Mouse (Mus musculus): ENCODE results near the gene Ryr3. TPM values are rescaled to one million over a fixed set of nuclear protein-coding genes. Genes with fewer than 3 reads are reported as not detected.

Gene Ryr3
- polyA plus RNA-seq, 1 experiment from 2014 or later, result 0.01 TPM

GRCm38 (mm10) chr2:113178047-113178446 is 38.8 kb downstream of the Ryr3 start:
- Histone ChIP-seq H3K9me3 (replicated peaks) (no peaks in the 10 kb centered on the region), H3K4me1 (no peaks in the 10 kb centered on the region), H3K27me3 (replicated peaks) (no peaks in the 10 kb centered on the region), H3K9ac (no peak overlapping the region), H3K4me3 (no peak overlapping the region), H3K4me2 (no peak overlapping the region), H3K27ac (no peak overlapping the region), H3K36me3 (no peaks in the 10 kb centered on the region)
- ATAC-seq, result no peak

DNA sequence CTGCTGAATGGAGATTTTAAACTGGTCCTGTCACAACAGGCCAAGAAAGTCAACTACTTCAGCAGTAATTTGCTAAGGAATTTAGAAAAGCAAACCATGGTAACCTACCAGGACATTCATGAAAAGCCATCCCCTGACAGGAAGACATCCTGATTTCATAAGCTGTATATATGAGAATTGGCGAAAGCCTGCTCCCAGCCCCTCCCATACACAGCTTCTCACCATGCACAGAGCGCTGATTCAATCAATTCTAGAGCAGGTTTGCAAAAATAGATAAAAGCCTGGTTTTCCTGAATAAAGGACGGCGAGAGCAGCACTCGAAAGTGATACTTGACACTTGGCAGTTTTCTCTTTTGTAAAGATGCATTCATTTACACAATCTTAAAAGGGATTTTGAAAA is 40.6 kb downstream of the Ryr3 start:
- H3K4me2 ChIP-seq, result no peak overlapping the region
- no peak overlapping the region for H3K4me3 ChIP-seq
- H3K27me3 ChIP-seq (replicated peaks), result no peaks in the 10 kb centered on the region
- ATAC-seq, result no peak
- no peak overlapping the region for H3K27ac ChIP-seq
- H3K36me3 ChIP-seq, result no peaks in the 10 kb centered on the region
- no peaks in the 10 kb centered on the region for H3K9me3 ChIP-seq (replicated peaks)
- no peak overlapping the region for H3K9ac ChIP-seq
- no peaks in the 10 kb centered on the region for H3K4me1 ChIP-seq
- 73% methylated on average over 5 of the region's 5 CpGs for WGBS (ENCODE audit: insufficient replicate concordance)

DNA sequence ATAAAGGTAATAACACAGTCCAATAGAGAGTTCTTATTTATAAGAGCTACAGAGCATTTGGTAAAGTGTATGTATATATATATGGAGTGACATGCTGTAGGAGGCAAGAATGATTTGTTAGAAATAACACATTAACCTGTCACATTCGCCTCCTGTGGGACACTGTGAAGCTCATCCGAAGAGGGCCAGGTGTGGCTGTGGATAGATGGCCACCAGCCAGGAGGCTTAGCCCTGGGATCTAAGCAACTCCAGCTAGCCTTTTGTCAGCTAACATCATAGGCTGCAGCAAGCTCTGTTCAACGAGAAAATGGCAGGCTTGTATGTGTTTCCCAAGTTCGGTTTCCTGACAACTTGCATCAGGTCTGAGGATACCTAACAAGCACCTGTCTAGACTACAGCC is 48.8 kb downstream of the Ryr3 start:
- Histone ChIP-seq H3K4me3 (no peak overlapping the region), H3K4me2 (no peak overlapping the region), H3K27me3 (replicated peaks) (no peaks in the 10 kb centered on the region), H3K4me1 (no peaks in the 10 kb centered on the region), H3K9ac (no peak overlapping the region), H3K36me3 (no peaks in the 10 kb centered on the region), H3K27ac (no peak overlapping the region), H3K9me3 (replicated peaks) (no peaks in the 10 kb centered on the region)
- 72% methylated on average over 4 of the region's 4 CpGs for WGBS (ENCODE audit: insufficient replicate concordance)
- ATAC-seq, result no peak

DNA sequence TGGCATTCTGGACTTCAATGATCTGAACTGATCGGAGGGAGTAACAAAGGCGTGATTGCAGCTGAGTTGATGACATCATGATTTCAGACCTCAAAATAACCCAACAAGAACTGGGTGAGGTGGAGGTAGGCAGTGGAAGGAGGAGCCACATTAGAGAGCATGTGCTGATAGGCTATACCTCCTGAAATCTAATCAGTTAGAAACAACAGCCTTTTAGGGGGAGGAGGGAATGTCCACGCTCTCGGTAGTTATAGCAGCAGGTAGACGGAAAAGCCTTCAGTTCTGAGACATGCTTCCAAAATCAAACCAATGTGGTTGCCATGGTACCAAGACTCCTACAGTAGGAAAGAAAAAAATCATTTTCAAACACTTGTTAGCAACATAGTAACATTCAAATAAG is 55.4 kb downstream of the Ryr3 start:
- H3K27me3 ChIP-seq (replicated peaks), result no peaks in the 10 kb centered on the region
- no peak overlapping the region for H3K27ac ChIP-seq
- H3K36me3 ChIP-seq, result no peaks in the 10 kb centered on the region
- H3K4me3 ChIP-seq, result no peak overlapping the region
- no peak overlapping the region for H3K9ac ChIP-seq
- no peak for ATAC-seq
- H3K4me2 ChIP-seq, result no peak overlapping the region
- H3K4me1 ChIP-seq, result no peaks in the 10 kb centered on the region
- WGBS (ENCODE audit: insufficient replicate concordance), result 77% methylated on average over 5 of the region's 5 CpGs
- no peaks in the 10 kb centered on the region for H3K9me3 ChIP-seq (replicated peaks)

GRCm38 (mm10) chr2:113137766-113138165 is 79.1 kb downstream of the Ryr3 start:
- H3K4me3 ChIP-seq, result no peak overlapping the region
- H3K9ac ChIP-seq, result no peak overlapping the region
- no peaks in the 10 kb centered on the region for H3K36me3 ChIP-seq
- H3K9me3 ChIP-seq (replicated peaks), result 0 out of 2 replicates have a peak, but pooled peaks cover 5% of the 10 kb centered on the region
- 65% methylated on average over 3 of the region's 3 CpGs for WGBS (ENCODE audit: insufficient replicate concordance)
- no peak for ATAC-seq
- no peaks in the 10 kb centered on the region for H3K27me3 ChIP-seq (replicated peaks)
- no peaks in the 10 kb centered on the region for H3K4me1 ChIP-seq
- no peak overlapping the region for H3K27ac ChIP-seq
- no peak overlapping the region for H3K4me2 ChIP-seq

GRCm38 (mm10) chr2:113123476-113123875 is 93.4 kb downstream of the Ryr3 start:
- no peaks in the 10 kb centered on the region for H3K36me3 ChIP-seq
- H3K27ac ChIP-seq, result no peak overlapping the region
- no peak for ATAC-seq
- no peaks in the 10 kb centered on the region for H3K4me1 ChIP-seq
- H3K9me3 ChIP-seq (replicated peaks), result no peaks in the 10 kb centered on the region
- H3K27me3 ChIP-seq (replicated peaks), result no peaks in the 10 kb centered on the region
- no peak overlapping the region for H3K4me2 ChIP-seq
- WGBS (ENCODE audit: insufficient replicate concordance), result 28% methylated on average over 1 of the region's 1 CpGs
- H3K9ac ChIP-seq, result no peak overlapping the region
- no peak overlapping the region for H3K4me3 ChIP-seq

DNA sequence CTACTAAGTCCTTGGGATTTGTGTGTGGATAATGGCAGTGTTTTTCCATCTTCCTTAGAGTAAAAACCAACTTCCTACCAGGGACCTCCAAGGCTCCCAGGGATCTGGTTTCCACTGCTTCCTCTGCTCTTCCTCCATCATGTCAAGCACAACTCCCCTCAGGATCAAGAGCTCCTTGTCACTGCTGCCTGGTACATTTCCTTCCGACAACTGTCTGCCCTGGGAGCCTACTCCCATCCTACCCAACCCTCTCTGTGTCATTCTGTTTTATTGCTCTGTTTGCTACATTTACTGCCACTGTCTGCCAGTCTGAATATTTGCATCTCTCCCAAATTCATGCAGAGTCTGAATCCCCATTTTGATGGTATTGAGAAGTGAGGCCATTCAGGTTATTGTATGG is 97.8 kb downstream of the Ryr3 start:
- no peak overlapping the region for H3K4me3 ChIP-seq
- no peaks in the 10 kb centered on the region for H3K9me3 ChIP-seq (replicated peaks)
- no peaks in the 10 kb centered on the region for H3K27me3 ChIP-seq (replicated peaks)
- no peaks in the 10 kb centered on the region for H3K4me1 ChIP-seq
- H3K4me2 ChIP-seq, result no peak overlapping the region
- H3K36me3 ChIP-seq, result no peaks in the 10 kb centered on the region
- H3K9ac ChIP-seq, result no peak overlapping the region
- 46% methylated on average over 1 of the region's 1 CpGs for WGBS (ENCODE audit: insufficient replicate concordance)
- no peak overlapping the region for H3K27ac ChIP-seq
- ATAC-seq, result no peak

- 77% methylated on average over 2 of the region's 2 CpGs for WGBS (ENCODE audit: insufficient replicate concordance)
- Histone ChIP-seq H3K4me2 (no peak overlapping the region), H3K36me3 (no peaks in the 10 kb centered on the region), H3K27me3 (replicated peaks) (no peaks in the 10 kb centered on the region), H3K9ac (no peak overlapping the region), H3K9me3 (replicated peaks) (no peaks in the 10 kb centered on the region), H3K4me3 (no peak overlapping the region), H3K4me1 (no peaks in the 10 kb centered on the region), H3K27ac (no peak overlapping the region)
- no peak for ATAC-seq
Observed at GRCm38 (mm10) chr2:113116788-113117187, 100.1 kb downstream of the Ryr3 start.

DNA sequence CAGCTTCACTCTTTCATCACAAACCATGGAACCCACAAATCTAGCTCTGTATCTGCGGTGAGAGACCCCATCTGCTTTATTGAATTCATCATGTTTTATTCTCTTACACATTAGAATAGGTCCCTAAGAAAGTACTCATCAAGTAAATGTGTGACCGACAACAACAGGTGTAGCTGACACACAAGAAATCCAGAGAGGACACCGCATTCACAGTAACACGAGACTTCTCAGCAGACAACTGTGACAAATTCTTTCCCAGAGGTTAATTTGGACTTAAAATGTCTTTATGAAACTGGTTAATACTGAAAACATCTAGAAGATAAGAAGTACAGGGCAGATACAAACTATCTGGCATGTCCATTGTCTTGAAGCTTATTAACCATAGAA is 101.0 kb downstream of the Ryr3 start:
- no peaks in the 10 kb centered on the region for H3K36me3 ChIP-seq
- H3K27ac ChIP-seq, result no peak overlapping the region
- H3K4me3 ChIP-seq, result no peak overlapping the region
- H3K27me3 ChIP-seq (replicated peaks), result no peaks in the 10 kb centered on the region
- H3K9me3 ChIP-seq (replicated peaks), result no peaks in the 10 kb centered on the region
- H3K4me1 ChIP-seq, result no peaks in the 10 kb centered on the region
- no peak overlapping the region for H3K4me2 ChIP-seq
- H3K9ac ChIP-seq, result no peak overlapping the region
- no peak for ATAC-seq
- 80% methylated on average over 4 of the region's 4 CpGs for WGBS (ENCODE audit: insufficient replicate concordance)

DNA sequence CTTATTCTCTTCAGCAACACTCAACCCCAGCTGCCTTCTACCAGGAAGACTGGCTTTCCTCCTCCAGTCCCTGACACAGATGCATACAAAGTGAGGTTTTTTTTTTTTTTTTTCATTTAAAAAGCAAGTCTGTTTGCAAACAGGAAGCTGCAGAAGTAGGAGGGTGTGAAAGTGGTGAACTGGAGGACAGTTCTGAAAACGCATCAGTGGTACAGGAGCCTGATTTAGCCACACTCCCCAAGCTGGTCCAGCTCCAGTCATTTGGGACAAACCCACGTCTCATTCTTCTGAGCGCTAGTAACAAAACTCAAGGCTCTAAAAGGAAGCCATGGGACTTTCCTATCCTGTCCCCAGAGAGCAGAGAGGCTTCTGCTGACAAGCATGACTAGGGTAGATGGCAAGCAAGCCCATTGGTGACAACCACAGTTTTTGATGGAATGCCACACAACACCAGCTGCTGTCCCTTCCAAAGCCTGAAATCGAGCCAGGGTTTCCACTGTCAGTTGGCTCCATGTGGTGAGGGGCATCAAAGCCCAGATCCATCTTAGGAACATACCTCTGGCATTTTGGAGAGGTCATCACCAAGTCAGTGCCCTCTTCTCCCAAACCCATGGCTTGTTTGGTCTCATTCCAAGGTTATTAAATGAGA is 101.5 kb downstream of the Ryr3 start:
- 66% methylated on average over 4 of the region's 4 CpGs for WGBS (ENCODE audit: insufficient replicate concordance)
- Histone ChIP-seq H3K9me3 (replicated peaks) (no peaks in the 10 kb centered on the region), H3K4me2 (no peak overlapping the region), H3K27ac (no peak overlapping the region), H3K36me3 (no peaks in the 10 kb centered on the region), H3K4me1 (no peaks in the 10 kb centered on the region), H3K4me3 (no peak overlapping the region), H3K27me3 (replicated peaks) (no peaks in the 10 kb centered on the region), H3K9ac (no peak overlapping the region)
- no peak for ATAC-seq

GRCm38 (mm10) chr2:113104609-113105008 is 112.3 kb downstream of the Ryr3 start:
- WGBS (ENCODE audit: insufficient replicate concordance), result 64% methylated on average over 6 of the region's 6 CpGs
- Histone ChIP-seq H3K27ac (no peak overlapping the region), H3K9ac (no peak overlapping the region), H3K4me3 (no peak overlapping the region), H3K9me3 (replicated peaks) (no peaks in the 10 kb centered on the region), H3K36me3 (no peaks in the 10 kb centered on the region), H3K4me1 (no peaks in the 10 kb centered on the region), H3K4me2 (no peak overlapping the region), H3K27me3 (replicated peaks) (no peaks in the 10 kb centered on the region)
- ATAC-seq, result no peak

GRCm38 (mm10) chr2:113095184-113095583 is 121.7 kb downstream of the Ryr3 start:
- ATAC-seq, result no peak
- H3K9me3 ChIP-seq (replicated peaks), result 0 out of 2 replicates have a peak, but pooled peaks cover 5% of the 10 kb centered on the region
- H3K27ac ChIP-seq, result no peak overlapping the region
- H3K4me3 ChIP-seq, result no peak overlapping the region
- no peak overlapping the region for H3K4me2 ChIP-seq
- no peaks in the 10 kb centered on the region for H3K36me3 ChIP-seq
- no peaks in the 10 kb centered on the region for H3K4me1 ChIP-seq
- H3K27me3 ChIP-seq (replicated peaks), result no peaks in the 10 kb centered on the region
- 61% methylated on average over 4 of the region's 4 CpGs for WGBS (ENCODE audit: insufficient replicate concordance)
- H3K9ac ChIP-seq, result no peak overlapping the region

- no peaks in the 10 kb centered on the region for H3K36me3 ChIP-seq
- H3K4me2 ChIP-seq, result no peak overlapping the region
- no peaks in the 10 kb centered on the region for H3K27me3 ChIP-seq (replicated peaks)
- H3K27ac ChIP-seq, result no peak overlapping the region
- H3K9me3 ChIP-seq (replicated peaks), result 0 out of 2 replicates have a peak, but pooled peaks cover 5% of the 10 kb centered on the region
- no peaks in the 10 kb centered on the region for H3K4me1 ChIP-seq
- no peak for ATAC-seq
- 78% methylated on average over 6 of the region's 6 CpGs for WGBS (ENCODE audit: insufficient replicate concordance)
- no peak overlapping the region for H3K4me3 ChIP-seq
- H3K9ac ChIP-seq, result no peak overlapping the region
Observed at GRCm38 (mm10) chr2:113094088-113094487, 122.8 kb downstream of the Ryr3 start.
